Mouse (Mus musculus): ENCODE results near the gene Kirrel2.

Kirrel2 gene

DNA sequence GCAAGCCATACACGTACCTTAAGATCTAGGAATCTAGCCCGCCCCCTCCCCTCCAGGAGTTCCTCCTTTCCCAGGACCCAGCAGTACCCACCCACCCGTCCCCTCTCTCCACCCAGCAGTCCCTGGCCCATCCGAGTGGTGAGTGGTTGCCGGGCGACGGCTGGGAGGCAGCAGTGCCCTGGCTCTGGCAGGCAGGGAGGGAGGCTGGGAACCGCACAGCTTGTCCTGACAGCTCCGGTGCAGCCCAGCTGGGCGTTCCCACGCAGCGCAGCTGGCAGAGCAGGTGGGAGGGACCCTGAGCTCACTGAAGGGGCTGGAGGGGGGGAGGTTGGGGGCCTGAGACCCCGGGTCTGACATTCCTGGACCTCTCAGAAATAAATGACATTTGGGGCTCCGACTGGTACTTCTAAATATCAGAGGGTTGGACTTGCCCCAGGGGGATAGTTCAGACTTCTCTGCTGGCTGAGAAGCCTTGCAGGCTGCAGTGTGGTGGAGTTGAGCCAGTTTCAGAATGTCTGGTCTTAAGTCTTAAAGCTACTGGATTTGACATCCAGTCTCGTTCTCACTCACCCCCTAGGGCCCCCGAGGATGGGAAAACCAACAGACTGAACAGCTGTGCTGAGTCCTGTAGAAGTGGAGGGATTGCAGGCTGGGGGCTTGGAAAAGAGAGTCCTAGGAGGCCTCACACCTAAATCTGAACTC lies at the start of gene Kirrel2, which contains the start of gene Nphs1:
TSS of gene Kirrel2 (minus strand) at position 62 of the 702 bp plus-strand sequence.
TSS of gene Nphs1 (plus strand) at position 687 of the 702 bp plus-strand sequence.
- TF ChIP-seq GATA4 (IDR thresholded peaks at IDR 0.05; ENCODE audit: insufficient replicate concordance, low read length): no peak

DNA sequence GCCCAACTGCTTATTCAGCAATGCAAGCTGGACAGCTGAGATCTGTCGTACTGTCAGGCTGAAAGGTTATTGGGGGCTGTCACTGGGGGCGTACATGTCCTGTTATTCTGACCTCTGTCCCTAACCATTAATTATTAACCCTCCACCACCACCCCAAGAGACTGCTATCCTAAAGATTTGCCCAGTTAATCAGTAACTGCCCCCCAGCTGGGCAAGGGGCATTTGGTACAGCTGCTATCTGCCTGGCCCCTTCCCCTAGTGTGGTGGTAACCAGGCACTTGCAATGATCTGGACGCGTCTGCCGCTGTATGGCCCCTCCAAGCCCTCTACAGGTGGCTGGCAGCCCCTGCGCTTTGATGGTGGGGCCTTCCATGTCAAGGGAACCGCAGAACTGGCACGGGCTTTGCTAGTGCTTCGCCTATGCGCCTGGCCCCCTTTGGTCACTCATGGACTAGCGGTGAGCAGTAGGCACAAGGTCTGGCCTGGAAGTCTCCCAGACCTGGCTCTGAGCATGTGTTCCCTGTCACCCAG lies 36.0 kb upstream of the Kirrel2 start, which contains the start of gene Prodh2:
TSS of gene Prodh2 (plus strand) at position 222 of the 531 bp plus-strand sequence.
- no peak; the same call in 1 of the 2 replicates for TF ChIP-seq GATA4 (IDR thresholded peaks at IDR 0.05; ENCODE audit: insufficient replicate concordance, low read length)

DNA sequence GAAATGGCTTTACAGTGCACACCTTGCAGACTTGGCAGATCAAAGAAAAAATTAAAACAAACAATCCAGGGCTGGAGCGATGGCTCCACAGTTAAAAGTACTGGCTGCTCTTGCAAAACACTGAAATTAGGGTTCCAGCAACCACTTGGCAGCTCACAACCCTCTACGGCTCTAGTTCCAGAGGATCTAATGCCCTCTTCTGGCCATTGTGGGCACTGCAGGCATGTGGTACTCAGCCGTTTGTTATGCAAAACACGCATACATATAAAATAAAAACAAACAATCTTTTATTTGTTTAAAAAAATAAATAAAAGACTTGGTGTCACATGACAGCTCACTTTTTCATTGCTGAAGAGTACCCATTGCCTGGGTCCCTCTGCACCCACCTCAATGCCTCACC lies 35.3 kb upstream of the Kirrel2 start:
- TF ChIP-seq GATA4 (IDR thresholded peaks at IDR 0.05; ENCODE audit: insufficient replicate concordance, low read length): no peak

DNA sequence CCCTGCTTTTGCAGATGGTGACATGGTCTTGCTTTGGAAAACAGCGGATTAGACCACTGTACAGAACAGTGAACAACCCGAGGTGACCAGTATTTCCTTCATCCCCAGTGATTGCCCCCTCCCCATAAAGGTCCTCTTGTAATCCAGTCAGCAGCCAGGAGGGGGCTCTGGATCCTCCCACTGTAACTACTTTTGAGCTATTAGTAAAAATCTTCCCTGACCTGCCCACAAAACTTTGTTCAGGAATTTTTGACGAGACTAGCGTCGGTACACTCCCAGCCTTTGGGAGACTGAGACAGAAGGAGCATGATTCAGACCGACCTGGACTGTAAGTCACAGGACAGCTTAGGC lies 33.4 kb upstream of the Kirrel2 start:
- no peak for TF ChIP-seq GATA4 (IDR thresholded peaks at IDR 0.05; ENCODE audit: insufficient replicate concordance, low read length)

DNA sequence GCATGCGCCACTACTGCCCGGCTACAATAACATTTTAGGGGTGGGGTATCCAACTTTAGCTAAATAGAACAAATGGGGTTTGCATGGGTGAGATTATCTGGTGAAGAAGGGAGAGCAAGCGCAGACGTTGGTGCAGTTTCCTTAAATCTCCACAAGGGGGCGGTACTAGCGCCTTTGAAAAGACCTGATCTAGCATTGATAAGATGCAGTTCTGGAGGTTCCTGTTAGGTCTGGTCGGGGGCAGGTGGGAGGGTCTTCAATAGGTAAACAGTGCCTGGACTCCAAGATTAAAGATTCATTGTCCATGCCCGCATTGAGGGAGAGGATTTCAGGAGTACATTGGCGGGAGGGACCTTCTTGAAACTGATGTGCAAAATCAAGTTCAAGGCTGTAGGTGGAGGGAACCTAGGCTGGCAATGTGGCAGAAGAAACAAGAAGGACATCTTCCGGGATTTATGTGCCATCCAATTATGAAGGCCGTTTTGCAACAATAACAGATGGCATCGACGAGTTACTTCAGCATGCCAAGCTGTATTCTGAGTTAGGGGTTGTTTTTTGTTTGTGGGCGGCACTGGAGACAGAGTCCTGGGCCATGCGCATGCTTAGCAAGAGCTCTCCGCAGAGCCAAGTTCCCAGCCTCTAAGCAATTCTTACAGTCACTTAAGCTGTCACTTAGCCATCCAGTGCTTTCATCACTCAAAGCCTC lies 32.9 kb upstream of the Kirrel2 start:
- peak; percentile 55; the same call in 1 of the 2 replicates for TF ChIP-seq GATA4 (IDR thresholded peaks at IDR 0.05; ENCODE audit: insufficient replicate concordance, low read length)

DNA sequence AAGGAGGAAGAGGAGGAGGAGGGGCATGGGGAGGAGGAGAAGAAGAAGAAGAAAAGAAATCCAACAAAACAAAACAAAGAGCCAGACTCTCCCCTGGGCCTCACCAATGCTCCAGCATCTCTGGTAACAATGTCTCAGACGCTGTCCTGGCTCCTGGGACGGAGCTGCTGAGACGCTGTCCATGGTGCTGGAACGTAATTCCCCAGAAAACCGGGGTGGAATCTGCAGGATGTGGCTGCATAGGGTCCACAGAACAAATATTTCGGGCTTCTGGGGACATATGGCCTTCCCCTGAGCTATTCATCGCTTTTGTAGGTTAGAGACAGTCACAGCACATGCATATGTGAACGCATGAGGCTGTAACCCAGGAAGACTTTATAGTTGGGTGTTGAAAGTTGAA lies 26.8 kb upstream of the Kirrel2 start:
- TF ChIP-seq GATA4 (IDR thresholded peaks at IDR 0.05; ENCODE audit: insufficient replicate concordance, low read length): no peak

DNA sequence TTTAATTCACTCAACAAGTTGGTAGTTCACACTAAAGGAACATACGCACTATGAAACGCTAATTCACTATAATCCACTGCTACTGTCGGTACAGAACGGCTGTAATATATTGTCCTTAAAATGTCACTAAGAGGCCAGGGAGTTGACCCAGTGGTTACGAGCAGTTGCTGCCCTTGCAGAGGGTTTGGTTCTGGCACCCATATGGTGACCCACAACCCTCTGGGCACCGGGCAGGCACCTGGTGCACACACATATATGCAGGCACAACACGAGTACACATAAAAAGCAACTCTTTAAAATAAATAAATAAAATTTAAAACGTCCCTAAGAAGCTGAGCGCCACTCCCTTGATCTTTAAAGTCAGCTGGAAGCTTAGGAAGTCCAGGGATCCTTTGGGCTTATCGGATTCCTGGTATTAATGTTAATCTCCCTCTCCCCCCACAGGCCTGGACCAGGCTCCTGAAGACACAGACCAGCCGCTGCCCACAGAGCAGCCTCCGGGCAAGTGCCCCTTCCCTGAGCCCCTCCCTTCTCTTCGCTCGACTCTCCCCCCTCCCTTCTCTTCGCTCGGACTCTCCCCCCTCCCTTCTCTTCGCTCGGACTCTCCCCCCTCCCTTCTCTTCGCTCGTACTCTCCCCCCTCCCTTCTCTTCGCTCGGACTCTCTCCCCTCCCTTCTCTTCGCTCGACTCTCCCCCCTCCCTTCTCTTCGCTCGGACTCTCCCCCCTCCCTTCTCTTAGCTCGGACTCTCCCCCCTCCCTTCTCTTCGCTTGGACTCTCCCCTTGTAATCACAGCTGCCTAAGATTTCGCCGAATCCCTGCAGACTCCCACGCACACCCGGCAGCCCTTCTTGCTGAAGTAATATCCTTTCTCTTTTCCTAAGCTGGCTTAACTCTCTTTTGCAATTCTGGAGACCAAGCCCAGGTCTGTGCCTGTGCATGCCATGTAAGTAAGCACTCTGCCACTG lies 20.2 kb upstream of the Kirrel2 start:
- no peak for TF ChIP-seq GATA4 (IDR thresholded peaks at IDR 0.05; ENCODE audit: insufficient replicate concordance, low read length)

DNA sequence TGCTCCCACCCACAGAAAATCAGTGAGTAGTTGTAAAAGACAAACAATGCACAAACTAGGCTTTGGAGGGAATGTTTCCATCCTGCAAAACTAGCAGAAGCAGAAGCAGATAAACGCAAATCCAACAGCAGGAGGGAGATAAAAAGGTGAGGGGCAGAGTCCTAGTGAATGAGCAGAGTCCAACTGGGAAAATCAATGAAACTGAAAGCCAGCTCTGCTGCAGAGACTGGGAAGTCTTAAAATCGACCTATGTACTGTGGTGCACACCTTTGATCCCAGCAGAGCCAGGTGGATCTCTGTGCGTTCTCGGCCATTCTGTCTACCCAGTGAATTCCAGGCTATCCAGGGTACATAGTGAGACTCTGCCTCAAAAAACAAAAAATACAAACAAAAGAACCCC lies 17.5 kb upstream of the Kirrel2 start:
- peak; percentile 79; the same call in 1 of the 2 replicates for TF ChIP-seq GATA4 (IDR thresholded peaks at IDR 0.05; ENCODE audit: insufficient replicate concordance, low read length)

DNA sequence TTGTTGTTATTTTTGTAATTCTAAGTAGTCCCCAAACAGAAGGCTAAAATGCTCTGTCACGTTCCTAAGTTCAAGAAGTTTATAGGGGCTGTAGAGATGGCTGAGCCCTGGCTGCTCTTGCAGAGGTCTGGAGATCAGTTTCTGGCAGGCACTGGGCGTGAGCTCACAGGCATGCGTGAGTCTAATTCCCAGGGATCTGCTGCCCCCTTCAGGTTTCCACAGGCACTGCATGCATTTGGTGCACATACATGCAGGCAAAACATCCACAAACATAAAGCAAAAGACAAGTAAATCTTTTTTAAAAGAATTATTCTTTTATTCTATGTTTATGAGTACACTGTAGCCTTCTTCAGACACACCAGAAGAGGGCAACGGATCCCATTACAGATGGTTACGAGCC lies 14.9 kb upstream of the Kirrel2 start:
- TF ChIP-seq GATA4 (IDR thresholded peaks at IDR 0.05; ENCODE audit: insufficient replicate concordance, low read length): no peak

DNA sequence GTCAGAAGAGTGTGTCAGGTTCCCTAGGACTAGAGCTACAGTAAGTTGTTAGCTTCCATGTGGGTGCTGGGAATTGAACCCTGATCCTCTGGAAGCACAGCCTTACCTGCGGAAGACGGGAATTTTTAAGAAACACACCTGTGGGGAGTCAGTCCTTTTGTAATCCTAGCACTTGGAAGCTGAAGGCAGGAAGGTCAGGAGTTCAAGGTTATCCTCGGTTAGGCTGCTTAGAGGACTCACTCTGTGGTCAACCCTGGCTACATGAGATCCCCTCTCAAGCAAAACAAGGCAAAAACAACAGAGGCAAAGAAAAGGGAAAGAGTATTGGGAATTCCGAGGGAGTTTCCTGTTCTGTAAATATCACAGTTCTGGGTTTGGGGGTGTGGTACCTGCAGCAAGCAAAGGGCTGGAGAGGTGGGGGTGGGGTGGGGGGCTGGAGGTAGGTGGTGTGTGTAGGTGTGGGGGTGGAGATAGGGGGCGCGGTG lies 7.4 kb upstream of the Kirrel2 start:
- no peak for TF ChIP-seq GATA4 (IDR thresholded peaks at IDR 0.05; ENCODE audit: insufficient replicate concordance, low read length)

DNA sequence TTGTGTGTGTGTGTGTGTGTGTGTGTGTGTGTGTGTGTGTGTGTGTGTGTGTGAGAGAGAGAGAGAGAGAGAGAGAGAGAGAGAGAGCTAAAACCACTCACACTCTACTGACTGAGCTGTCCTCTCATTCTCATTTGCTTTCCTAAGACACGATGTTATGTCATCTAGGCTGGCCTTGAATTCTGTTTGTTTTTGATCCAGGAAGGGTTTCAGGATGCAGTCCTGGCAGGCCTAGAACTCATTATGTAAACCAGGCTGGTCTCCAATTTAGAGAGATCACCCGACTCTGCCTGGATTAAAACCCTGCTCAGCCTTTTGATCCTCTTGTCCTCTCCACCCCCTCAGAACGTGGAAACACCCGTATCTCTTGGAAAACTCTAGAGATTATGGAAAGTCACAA lies 6.5 kb upstream of the Kirrel2 start:
- TF ChIP-seq GATA4 (IDR thresholded peaks at IDR 0.05; ENCODE audit: insufficient replicate concordance, low read length): no peak

DNA sequence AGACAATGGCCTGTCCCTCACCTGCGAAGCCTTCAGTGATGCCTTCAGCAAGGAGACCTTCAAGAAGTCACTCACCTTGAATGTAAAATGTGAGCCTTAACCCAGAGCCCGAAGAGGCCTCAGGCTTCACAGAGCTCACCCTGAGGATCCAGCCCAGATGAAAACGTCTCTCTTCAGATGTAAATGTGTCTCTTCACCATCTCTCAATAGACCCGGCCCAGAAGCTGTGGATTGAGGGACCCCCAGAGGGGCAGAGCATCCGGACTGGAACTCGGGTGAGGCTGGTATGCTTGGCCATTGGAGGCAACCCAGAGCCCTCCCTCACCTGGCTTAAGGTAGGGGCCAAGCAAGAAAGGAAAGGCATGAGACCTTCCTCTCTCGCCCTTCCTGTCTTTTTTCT lies 6.1 kb upstream of the Kirrel2 start:
- no peak for TF ChIP-seq GATA4 (IDR thresholded peaks at IDR 0.05; ENCODE audit: insufficient replicate concordance, low read length)

DNA sequence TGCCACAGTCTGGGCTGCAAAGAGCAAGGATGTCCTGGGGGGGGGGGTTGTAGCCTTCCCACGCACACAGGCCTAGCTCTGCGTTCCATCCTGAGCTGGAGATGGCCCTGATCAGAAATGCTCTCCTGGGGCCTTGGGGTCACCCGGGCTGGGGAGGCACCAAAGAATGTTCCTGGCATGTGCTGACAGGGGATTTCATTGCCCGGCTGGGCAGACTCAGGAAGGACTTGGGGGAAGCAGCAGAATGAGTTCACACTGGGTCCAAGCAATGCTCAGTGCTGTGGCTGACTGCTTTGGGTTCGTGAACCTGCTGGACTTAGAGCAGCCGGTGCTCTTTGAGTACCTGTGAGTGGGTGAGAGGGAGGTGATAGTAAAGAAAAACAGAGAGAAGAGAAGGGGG lies 2.0 kb upstream of the Kirrel2 start:
- TF ChIP-seq GATA4 (IDR thresholded peaks at IDR 0.05; ENCODE audit: insufficient replicate concordance, low read length): no peak

DNA sequence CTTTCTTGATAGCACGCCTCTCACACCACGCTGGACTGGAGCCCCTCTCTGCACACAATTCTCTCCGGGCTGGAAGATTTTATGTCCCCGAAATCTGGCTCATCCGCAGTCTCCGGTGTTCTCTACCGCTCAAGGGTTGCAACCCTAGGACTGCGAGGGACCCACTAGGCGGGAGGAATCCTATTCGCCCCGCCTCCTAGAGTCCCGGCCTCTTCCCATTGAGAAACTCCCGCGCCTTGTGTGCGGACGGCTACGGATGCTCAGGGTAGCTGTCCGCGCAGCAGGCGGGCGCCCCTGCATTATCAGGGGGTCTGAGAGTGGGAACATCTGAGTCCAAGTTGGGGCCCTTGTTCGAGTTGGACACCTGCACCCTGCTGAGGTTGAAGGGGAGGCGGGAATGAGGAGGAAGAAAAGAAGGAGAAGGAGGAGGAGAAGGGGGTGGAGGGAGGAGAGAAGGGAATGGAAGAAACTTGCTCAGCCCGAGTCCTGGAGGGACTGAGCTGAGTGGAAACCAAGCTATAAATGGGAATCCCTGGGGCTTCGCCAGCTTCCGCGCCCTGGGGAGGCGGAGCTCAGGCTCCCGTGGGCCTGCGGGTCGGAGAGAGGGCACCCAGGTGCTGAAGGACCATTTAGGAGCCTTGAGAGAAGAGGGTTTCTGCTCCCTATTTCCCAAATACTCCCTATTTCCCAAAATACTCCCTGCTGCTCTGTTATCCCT lies 420 bp downstream of the Kirrel2 start:
- TF ChIP-seq GATA4 (IDR thresholded peaks at IDR 0.05; ENCODE audit: insufficient replicate concordance, low read length): no peak
